Mouse (Mus musculus) adrenal gland, adult 8-10 months (tissue): Measurements from ENCODE around the gene 4930467E23Rik. TPM values are rescaled to one million over a fixed set of nuclear protein-coding genes. Genes with fewer than 3 reads are reported as not detected.
A peak's percentile ranks its signal among the peaks of the same experiment; 100 is the strongest.
"Not testable (repeated sequence)": the region's sequence is repeated elsewhere in the genome, so short reads cannot be mapped to it uniquely, and the experiment has no call there.

Source experiments
- DNase-seq: peaks from one replicate; pipeline ENCODE4 v3.0.0; 2022
- total RNA-seq, 4 experiments: library from RNA; stranded (reverse); gene quantifications; 2 replicates each; pipeline ENCODE4 v1.2.4; 2022

4930467E23Rik gene
- 1 to 10 TPM in 1 of 4 experiments, under 1 TPM in 1, not detected in 2; 0.46 to 2.2 TPM for total RNA-seq

DNA sequence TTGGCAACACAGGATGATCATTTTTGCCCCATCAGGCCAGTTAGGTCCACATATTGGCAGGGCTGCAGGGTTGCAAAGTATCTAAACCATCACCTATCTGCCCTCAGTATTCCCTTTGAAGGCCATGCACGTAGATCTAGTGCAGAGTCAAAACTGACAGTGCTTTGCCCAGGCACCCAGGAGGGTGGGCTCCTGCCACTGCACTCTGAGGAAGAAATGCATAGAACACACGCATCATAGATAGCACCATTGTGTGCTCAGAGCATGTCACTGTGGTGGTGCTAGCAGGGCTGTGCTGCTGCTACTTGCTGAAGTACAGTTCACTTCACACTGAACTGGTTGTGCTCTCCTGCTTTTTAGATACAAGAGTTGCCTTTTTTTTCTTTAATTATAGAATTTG is at the start of gene 4930467E23Rik:
TSS of gene 4930467E23Rik (plus strand) at position 301 of the 400 bp plus-strand sequence.
- not testable (repeated sequence) for DNase-seq

DNA sequence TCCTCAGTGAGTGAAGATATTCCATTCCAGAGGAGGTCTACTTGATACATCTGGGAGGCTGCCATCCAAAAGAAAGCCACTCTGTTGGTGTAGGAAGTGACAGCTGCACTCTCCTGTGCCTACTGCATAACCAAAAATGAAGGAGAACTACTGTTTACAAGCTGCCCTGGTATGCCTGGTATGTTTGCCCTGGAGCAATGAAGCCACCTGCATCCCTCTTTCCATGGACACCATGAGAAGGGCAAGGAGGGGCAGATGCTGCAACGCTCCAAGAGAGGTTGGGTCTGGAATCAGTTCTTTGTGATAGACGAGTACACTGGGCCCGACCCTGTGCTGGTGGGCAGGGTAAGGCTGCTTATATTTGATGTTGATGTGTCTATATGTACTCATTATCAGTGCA is 47.1 kb upstream of the 4930467E23Rik start:
- not testable (repeated sequence) for DNase-seq

DNA sequence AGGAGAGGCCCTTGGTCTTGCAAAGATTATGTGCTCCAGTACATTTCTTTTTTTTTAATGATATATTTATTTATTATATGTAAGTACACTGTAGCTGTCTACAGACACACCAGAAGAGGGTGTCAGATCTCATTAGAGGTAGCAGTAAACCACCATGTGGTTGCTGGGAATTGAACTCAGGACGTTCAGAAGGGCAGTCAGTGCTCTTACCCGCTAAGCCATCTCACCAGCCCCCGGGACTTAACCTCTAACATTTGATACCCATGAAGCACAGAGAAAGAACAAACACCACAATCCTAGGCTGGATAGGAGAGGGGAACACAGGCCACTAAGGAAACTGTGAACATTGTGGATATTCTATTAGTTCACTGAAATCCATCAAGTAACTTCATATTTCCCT is 43.9 kb upstream of the 4930467E23Rik start:
- not testable (repeated sequence) for DNase-seq

DNA sequence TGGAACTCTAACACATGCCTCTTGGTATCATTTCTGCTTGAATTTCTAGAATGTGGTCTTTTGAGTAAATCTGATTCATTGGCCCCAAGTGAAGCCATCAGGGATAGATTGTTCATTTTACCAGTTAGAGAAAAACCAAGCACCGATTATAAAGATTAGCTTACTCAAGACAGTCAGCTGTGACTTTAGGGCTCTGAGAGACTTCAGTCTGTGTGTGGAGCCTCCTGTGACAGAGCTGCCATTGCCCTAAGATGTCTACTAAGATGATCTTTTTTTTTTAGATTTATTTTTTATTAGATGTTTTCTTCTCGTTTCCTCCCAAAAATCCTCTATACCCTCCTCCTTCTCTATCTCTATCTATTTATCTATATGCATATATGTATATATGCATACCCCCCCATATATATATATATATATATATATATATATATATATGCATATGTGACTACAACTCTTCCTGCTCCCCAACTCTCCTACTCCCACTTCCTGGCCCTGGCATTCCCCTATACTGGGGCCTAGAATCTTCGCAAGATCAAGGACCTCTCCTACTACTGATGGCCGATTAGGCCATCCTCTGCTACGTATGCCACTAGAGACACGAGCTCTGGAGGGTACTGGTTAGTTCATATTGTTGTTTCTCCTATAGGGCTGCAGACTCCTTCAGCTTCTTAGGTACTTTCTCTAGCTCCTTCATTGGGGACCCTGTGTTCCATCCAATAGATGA is 40.4 kb upstream of the 4930467E23Rik start:
- DNase-seq: not testable (repeated sequence)

DNA sequence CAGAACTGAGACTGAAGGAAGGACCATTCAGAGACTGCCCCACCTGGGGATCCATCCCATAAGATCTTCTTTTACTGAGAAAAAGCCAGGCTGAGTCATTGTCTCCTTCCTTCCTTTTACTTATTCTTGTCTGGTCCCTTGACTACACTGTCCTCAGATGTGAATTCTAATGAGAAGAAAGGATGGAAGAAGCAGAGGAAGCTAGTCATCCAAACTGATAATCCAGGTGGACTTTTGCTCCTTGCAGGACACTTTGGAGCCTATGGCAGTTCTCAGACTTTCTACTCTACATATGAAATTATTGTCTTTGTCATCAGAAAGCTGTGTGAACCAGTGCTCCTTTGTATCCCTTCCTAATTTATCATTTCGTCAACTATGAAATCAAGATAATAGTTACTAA is 39.6 kb upstream of the 4930467E23Rik start:
- DNase-seq: not testable (repeated sequence)

DNA sequence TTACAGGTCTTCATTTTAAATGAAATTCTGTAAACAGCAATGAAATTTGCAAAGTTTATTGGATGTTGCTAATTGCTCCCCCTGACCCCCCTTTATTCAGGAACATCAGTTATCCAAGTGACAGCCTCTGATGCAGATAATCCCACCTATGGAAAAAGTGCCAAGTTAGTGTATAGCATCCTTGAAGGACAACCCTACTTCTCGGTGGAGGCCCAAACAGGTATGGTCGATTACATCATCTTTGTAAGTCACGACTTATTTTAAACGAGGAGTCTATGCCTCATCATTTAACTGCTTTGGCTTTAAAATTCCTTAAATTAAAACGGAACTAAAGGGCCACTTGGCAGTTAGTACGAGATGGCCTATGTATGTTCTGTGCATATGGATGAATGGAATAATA is 38.0 kb upstream of the 4930467E23Rik start:
- not testable (repeated sequence) for DNase-seq

DNA sequence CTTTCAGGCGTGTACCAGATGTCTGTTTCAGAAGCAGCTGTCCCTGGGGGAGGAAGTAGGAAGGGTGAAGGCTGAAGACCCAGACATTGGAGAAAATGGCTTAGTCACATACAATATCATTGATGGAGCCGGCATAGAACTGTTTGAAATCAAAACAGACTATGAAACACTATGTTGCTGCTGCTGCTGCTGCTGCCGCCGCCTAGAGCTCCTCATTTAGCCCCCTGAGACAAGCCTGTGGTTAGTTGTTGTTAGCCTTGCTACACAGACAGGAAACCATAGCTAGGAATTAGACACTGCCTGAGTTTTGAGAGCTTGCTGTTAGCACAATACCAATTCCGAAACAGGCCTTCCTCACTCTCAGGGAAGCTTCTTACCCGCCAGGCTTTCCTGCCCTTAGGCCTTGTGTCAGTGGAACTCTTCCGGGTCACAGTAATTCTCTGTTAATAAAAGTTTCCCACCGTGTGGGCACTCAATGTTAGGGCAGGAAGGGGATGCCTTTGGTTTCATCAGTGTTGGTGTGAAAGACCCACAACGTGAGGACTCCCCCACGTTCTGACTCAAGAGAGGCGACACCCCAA is 31.8 kb upstream of the 4930467E23Rik start:
- DNase-seq: not testable (repeated sequence)

DNA sequence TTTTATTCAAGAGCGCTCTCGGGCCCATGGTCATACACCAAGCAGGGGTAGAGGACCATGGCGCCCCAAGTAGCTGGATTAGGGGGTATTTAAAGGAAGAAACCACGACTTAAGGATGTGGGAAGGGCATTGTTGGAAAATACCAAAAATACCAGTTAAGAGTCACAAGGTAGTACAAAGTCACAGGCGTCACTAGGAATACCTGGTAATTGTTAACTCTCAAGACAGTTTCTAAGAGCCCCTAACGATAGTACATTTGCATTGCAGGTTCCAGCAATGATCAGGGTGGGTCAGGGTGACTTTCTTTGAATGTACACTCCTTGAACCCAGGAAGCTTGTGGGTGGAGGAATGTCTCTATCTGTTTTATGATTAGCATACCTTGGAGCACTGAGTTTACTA is 31.3 kb upstream of the 4930467E23Rik start:
- not testable (repeated sequence) for DNase-seq

DNA sequence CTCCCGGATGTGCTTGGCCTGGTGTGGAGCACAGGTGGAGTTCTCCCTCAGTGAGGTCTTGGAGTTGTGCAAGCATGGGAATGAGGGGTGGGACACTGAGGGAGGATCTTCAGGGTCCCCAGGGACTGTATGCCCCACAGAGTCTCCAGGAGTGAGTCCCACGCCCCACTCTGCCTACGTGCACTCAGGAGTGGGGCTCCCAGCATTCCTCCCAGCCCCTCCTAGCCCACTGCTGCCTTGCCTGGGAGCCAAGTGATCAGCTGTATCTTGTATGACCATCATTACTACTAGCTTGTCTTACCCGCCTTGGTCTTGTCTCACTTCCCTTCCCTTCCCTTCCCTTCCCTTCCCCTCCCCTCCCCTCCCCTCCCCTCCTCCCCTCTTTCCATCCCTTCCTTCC is 30.7 kb upstream of the 4930467E23Rik start:
- peak; percentile 60 for DNase-seq

DNA sequence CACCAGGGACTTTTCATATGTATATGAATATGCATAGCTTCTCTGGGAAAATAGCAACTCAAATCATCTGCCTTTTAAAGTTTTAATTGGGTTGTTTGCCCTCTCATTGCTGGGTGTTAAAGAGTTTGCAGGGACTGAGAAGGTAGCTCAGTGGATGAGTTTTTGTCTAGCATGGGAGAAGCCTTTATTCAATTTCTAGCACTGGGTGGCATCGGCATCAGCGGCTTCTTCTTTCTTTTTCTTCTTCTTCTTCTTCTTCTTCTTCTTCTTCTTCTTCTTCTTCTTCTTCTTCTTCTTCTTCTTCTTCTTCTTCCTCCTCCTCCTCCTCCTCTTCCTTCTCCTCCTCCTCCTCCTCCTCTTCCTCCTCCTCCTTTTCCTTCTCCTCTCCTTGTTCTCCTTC is 28.1 kb upstream of the 4930467E23Rik start:
- DNase-seq: not testable (repeated sequence)

DNA sequence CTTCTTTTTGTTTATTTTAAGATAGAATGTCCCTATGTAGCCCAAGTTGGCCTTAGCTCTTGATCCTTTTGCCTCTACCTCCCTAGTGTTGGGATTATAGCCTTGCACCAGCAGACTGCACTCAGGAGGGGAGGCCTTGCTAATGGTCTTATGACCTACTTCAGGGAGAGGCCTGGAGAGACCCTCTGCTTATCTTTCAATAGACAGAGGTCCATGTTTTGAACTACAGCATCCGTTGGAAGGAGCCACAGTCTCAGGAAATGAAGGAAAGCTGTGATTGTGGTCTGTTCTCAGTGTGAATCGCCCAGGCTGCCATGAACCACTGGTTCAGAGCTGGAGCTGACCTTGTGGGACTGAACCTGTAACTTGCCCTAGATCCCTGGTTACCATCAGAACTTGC is 27.1 kb upstream of the 4930467E23Rik start:
- DNase-seq: not testable (repeated sequence)

DNA sequence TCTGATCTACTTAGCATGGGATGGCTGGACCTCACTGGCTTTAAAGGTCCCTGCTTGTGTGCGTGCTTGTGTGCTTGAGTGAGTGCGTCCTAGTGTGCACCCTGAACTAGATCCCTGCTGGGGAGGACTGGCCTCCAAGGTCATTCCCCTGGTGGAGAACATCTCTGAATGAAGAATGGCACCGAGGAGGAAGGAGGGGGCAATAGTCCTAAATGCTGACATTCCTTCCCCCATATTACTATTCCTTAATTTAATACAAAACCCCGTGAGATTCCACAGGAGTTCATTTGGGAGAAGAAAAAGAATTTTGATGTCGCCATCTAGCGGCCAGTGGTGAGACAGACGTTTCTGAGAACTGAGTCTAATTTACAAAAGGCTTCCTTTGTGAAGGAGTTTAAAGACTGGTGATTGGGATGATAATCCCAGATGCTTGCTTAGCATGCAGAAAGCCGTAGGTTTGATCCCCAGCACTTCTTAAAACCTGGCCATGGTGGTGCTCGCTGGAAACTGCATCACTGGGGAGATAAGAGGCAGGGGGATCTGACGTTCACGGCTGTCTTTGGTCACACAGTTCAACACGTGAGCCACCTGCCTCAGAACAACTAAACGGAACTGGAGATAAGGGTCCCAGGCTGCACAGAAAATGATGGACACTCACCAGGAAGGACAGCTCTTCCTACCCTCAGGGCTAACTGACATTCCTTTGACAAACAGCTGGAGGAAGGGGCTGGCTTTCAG is 26.2 kb upstream of the 4930467E23Rik start:
- DNase-seq: peak; percentile 50

DNA sequence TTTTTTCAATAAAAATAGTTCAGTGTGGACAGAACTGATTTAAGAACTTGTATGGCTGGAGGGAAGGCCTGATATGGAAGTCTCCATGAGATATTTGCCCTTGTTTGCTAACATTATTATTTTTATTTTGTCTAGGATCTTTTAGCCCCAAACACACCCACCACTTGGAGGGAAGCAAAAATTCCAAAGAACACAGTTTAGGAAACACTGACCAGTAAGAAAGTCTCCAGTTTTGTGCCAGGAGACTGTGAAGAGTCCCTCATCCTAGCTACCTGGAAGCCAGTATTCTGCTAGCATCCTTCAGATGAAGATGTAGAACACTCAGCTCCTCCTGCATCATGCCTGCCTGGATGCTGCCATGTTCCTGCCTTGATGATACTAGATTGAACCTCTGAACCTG is 25.5 kb upstream of the 4930467E23Rik start:
- not testable (repeated sequence) for DNase-seq

DNA sequence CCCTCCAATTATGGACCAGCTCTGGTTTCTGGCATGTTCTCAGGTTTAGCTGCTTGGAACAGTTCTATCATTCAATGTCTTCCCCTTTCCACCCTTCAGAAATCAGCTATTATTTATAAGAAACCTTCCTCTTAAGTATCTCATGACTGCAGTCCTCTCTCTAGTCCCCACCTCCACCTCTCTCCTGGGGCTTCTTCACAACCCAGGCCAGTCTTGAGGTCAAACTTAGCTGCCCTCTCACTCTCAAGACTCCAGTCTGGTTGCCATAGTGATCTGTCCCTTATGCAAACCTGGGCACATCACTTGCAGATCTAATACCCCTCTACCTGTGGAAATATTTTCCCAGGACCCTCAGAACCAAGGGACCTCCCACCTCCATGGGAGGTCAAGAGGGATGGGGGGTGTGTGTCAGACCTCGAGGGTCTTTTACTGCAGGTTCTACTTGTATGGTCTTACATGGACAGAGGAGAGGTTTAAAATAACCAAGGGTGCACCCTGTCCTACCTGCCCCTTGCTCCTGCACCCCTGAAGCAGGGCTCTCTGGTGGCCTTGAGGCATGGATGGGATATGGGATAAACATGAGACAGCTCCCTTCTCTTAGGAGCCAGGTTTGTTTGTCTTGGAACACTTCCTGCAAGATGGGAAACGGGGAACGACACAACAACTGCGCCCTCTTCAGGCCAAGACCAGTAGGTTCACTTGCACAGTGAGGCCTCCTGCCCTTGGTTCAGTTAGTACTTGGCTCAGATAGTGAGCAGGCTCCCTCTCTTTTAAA is 24.7 kb upstream of the 4930467E23Rik start:
- DNase-seq: peak; percentile 30

DNA sequence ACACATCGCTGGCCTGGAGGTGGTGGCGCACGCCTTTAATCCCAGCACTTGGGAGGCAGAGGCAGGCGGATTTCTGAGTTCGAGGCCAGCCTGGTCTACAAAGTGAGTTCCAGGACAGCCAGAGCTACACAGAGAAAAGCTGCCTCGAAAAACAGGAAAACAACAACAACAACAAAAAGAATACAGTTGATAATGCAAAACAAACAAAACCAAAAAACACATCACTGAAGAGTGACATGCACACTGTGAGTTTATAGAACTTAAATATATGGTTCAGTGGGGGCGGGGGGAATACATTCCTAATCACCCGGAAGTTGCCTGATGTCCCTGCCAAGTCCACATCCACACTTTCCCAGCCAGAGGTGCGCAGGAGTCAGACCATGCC is 24.2 kb upstream of the 4930467E23Rik start:
- DNase-seq: not testable (repeated sequence)

DNA sequence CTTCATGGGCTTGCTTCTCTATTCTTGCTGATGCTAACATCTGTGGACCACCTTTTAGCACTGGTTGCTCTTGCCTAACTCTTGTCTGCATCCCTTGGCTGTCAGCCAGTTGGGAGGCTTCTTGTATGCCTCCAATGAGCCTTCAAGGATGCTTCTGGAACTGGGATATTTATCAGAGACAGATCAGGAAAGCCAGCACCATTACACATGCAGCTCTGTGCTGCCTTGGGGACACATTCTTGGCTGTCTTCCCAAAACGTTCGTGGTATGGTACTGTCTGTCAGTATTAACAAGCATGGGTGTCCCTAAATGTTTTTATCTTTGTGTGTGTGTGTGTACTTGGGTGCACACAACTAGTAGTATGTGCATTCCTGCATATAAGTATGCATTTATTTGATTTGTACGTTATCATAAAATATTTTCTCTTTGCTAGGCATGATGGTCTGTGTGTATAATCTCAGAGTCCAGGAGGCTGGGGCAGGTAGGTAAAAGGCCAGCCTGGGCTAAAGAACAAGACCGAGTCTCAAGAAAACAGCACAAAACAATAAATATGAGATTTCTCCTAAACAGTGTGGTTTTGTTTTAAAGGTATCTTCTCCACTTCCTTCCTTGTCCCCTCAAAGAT is 23.2 kb upstream of the 4930467E23Rik start:
- DNase-seq: not testable (repeated sequence)

DNA sequence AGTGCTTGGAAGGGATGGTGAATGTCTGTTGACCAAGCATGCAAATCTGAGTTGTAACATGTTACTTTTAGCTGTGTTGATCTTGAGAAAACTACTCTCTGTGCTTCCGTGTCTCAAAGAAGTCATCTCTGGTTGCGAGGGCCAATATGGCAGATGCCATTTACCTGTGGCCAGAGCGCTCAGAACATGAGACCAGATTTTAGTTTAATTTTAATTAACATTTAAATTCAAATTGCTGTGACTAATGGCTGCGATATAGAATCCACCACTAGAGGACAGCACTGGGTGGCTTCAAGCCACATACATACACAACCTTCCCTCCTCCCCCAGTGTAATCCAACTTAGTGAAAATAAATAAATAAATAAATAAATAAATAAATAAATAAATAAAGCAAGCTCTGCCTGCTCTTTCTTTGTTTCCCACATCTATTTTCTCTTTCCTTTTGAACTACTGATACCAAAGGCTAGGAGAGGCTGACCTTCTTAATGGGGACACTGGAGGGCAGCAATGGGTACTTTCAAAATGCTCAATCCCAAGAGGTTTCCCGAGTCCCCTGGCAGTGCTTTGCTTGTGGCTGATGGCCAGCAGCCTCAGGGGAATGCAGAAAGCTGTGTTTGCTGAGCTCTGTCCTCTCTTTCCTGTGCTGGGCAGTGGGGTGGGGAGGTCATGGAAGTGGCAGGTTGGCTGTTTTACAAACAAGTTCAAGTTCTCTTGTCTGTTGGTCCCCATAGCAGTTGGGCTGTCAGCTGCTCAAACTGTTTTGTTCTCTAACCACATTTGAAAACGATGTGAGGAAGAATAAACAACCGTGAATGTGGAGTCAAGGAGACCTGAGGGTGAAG is 22.2 kb upstream of the 4930467E23Rik start:
- peak; percentile 64 for DNase-seq

DNA sequence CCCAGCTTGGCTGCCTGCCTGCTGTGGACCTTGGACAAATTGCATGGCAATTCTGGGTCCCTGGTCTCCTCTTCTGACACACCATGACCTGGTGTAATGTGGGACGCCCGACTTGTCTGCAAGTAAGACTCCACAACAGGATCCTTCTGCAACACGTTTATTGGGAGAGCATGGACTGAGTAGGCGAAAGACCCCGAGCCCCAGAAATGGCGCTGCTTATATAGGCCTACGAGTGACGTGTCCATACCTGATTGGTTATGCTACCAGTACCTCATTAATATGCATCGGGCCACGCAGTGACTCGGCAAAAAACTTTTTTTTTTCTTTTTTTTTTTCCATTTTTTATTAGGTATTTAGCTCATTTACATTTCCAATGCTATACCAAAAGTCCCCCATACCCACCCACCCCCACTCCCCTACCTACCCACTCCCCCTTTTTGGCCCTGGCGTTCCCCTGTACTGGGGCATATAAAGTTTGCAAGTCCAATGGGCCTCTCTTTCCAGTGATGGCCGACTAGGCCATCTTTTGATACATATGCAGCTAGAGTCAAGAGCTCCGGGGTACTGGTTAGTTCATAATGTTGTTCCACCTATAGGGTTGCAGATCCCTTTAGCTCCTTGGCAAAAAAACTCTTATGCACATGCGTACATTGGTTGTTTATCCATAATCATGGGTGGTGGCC is 21.5 kb upstream of the 4930467E23Rik start:
- DNase-seq: not testable (repeated sequence)

DNA sequence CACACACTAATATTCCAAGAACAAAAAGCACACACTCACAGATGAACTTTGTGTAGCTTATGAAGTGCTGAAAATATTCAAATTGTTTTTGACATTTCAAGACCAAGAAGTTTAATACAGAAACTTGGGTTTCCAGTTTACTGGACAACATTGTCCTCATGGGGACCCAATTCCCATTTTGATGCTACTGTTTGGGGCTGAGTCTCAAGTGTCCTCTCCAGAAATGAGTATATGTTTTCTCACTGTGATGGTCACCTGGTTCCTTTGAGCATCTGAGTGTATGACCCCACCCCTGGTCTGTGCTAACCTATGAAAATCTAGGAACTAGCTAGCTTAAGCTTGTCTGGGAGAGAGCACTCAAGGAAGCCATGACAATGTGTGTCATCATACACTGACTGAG is 20.4 kb upstream of the 4930467E23Rik start:
- not testable (repeated sequence) for DNase-seq

DNA sequence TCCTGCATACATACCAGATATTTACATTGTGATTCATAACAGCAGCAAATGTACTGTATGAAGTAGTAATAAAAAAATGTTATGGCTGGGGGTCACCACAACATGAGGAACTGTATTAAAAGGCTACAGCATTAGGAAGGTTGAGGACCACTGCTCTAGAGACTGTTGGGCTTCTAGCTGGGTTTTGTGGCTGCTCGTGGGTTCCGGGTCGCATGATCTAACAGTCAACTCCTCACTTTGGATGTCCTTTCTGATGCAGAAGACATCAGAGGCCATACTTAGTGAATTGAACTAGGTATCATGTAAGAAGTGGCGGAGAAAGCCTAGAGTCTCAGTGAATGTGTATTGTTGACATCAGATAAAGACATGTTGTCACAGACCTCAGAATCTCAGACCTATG is 19.9 kb upstream of the 4930467E23Rik start:
- DNase-seq: not testable (repeated sequence)
